Mouse (Mus musculus) lung, postnatal 0 days (tissue): ENCODE data around the gene Ciz1. TPM values are rescaled to one million over a fixed set of nuclear protein-coding genes. Genes with fewer than 3 reads are reported as not detected.

ENCODE experiments used
- ATAC-seq: fragments of 200-750 bp; cut with Nextera tagmentation; 2 replicates; pipeline ENCODE4 v1.8.0; 2017; ENCODE audit warnings: moderate library complexity
- DNase-seq: peaks from one replicate; pipeline ENCODE4 v3.0.0-alpha.2; 2016; ENCODE audit warnings: low spot score
- H3K27ac ChIP-seq: fragments of 300-500 bp; sonication (generic); 2 replicates; pipeline ENCODE4 v1.5.1; 2014; ENCODE audit warnings: antibody characterized with exemption, mild to moderate bottlenecking, low read length, mixed read lengths
- H3K27me3 ChIP-seq: fragments of 300-500 bp; sonication (generic); replicated peaks from 2 replicates; pipeline ENCODE4 v1.6.1; 2014; ENCODE audit warnings: low read length, mixed read lengths; ENCODE audit not compliant: insufficient read depth
- H3K36me3 ChIP-seq: fragments of 300-500 bp; sonication (generic); 2 replicates; pipeline ENCODE4 v1.6.1; 2014; ENCODE audit warnings: low read length, mixed read lengths; ENCODE audit not compliant: insufficient read depth
- H3K4me1 ChIP-seq: fragments of 300-500 bp; sonication (generic); 2 replicates; pipeline ENCODE4 v1.6.1; 2014; ENCODE audit warnings: antibody characterized with exemption, low read depth, low read length, mixed read lengths; ENCODE audit not compliant: insufficient read depth
- H3K4me2 ChIP-seq: fragments of 300-500 bp; sonication (generic); replicated peaks from 2 replicates; pipeline ENCODE4 v1.6.1; 2014; ENCODE audit warnings: low read depth, mild to moderate bottlenecking, low read length, moderate library complexity, mixed read lengths
- H3K4me3 ChIP-seq: fragments of 300-500 bp; sonication (generic); 2 replicates; pipeline ENCODE4 v1.5.1; 2014; ENCODE audit warnings: low read depth, low read length
- H3K9ac ChIP-seq: fragments of 300-500 bp; sonication (generic); replicated peaks from 2 replicates; pipeline ENCODE4 v1.6.1; 2014; ENCODE audit warnings: low read depth, mild to moderate bottlenecking
- H3K9me3 ChIP-seq: fragments of 300-500 bp; sonication (generic); 2 replicates; pipeline ENCODE4 v1.6.1; 2016; ENCODE audit warnings: low read length, mixed read lengths
- CTCF ChIP-seq: IDR thresholded peaks from 2 replicates; pipeline ENCODE4 v1.5.1; 2016; ENCODE audit warnings: antibody characterized with exemption, mild to moderate bottlenecking
- EP300 ChIP-seq: IDR thresholded peaks from 2 replicates; pipeline ENCODE4 v1.6.1; 2016; ENCODE audit warnings: antibody characterized with exemption, mild to moderate bottlenecking, control low read depth
- WGBS: fragments of 180-500 bp; shearing (Covaris S2); extraction: QIAGEN DNeasy Blood & Tissue Kit; methylation state at CpG from one replicate; pipeline ENCODE4 v1.1.7; 2014; 5-methylcytosine and 5-hydroxymethylcytosine counted together
- polyA plus RNA-seq: library from polyadenylated mRNA; unstranded; fragments of >200 nt; fragmentation: Nextera tagmentation; extraction: Ambion mirVana; gene quantifications from 2 replicates; pipeline ENCODE4 v1.2.1, GENCODE M21; 2015

The Ciz1 gene
- polyA plus RNA-seq, 1 experiment from 2014 or later, result 20.1 TPM

DNA sequence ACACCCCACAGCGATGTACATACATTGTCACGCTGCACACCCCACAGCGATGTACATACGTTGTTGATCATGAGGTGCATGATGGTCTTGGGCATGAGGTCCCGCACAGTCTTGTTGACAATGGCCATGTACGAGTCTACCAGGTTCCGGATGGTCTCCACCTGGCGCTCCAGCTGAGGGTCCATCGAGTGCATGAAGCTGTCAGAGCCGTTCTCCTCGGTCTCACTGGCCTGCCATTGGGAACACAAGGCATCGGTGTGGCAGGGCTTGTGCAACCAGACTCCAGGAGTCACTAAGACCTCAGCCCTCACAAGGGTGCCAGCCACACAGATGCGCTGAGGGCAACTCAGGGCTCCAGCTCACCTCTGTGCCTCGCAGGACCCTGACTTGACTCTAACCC, 37.3 kb upstream of the Ciz1 start:
- DNase-seq (no peak), ATAC-seq (no peak)
- H3K36me3 ChIP-seq, result no peaks in the 10 kb centered on the region
- H3K27ac ChIP-seq, result no peak overlapping the region
- H3K9ac ChIP-seq, result no peak overlapping the region
- no peak for TF ChIP-seq CTCF
- peaks cover 19% of the 10 kb centered on the region for H3K4me1 ChIP-seq
- no peak overlapping the region for H3K4me2 ChIP-seq
- no peaks in the 10 kb centered on the region for H3K27me3 ChIP-seq
- H3K9me3 ChIP-seq, result no peaks in the 10 kb centered on the region
- WGBS, result 77% methylated on average over 14 of the region's 14 CpGs
- no peak overlapping the region for H3K4me3 ChIP-seq

DNA sequence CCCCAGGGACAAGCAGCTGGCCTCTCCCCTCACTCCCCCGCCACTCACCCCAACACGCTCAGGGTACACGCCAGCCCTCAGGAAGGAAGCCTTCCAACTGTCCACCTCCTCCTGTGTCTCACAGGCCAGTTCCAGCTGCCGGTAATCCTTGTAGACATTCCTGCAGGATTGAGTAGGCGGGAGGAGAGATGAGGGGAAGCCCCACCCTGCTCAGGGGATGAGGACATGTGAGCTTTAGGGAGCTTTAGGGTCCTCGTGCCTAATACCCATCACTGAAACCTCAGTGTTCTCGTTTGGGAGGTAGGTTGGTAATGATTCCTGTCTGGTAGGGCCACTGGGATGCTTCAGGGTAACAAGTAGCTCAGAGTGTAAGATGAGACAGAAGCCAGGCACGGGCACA, 36.4 kb upstream of the Ciz1 start:
- peak; percentile 75 for DNase-seq
- no peaks in the 10 kb centered on the region for H3K27me3 ChIP-seq
- no peak overlapping the region for H3K4me2 ChIP-seq
- H3K9me3 ChIP-seq, result no peaks in the 10 kb centered on the region
- TF ChIP-seq CTCF, result no peak
- no peak for TF ChIP-seq EP300
- peaks cover 19% of the 10 kb centered on the region for H3K4me1 ChIP-seq
- 8% methylated on average over 7 of the region's 8 CpGs for WGBS
- no peak overlapping the region for H3K9ac ChIP-seq
- no peak overlapping the region for H3K4me3 ChIP-seq
- no peak overlapping the region for H3K27ac ChIP-seq
- no peak for ATAC-seq
- no peaks in the 10 kb centered on the region for H3K36me3 ChIP-seq

DNA sequence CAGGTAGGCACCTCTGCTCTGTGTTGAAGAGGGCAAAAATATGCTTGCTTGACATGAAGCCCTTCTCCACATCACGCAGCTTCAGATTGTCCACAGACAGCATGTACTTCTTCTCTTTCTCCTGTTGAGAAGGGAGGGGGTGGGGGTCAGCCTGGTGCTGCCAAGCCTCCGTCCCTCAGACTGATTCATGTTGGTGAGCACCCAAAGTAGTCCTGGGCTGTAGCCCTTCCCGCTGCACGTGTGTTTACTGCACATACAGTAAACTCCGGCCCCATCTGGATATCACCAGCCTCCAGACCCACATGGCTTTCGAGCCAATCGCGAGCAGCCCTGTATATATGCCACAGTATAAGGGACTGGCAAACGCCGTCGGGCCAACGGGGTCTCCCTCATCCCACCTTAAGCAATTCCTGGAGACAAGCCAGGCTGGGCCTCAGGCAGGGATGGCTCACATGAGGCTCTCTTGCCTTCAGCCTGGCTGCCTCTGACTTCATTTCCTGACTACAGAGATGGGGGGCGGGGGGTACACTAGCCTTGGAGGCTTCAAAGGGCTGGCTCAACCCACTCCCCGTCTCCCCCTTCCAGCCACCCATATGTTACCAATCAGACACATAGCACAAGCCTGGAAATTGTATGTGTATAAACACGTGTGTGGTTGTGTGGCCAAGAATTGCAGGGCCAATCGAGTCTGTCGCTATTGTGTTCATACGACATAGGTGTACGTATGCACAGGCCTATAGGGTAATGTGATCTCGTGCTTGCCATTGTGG, 35.1 kb upstream of the Ciz1 start:
- Histone ChIP-seq H3K4me1 (peaks cover 14% of the 10 kb centered on the region), H3K27me3 (no peaks in the 10 kb centered on the region), H3K27ac (peak overlapping the region; percentile 59; the same call in 1 of the 2 replicates), H3K9ac (no peak overlapping the region; the same call in 1 of the 2 replicates), H3K9me3 (no peaks in the 10 kb centered on the region), H3K4me2 (no peak overlapping the region), H3K36me3 (no peaks in the 10 kb centered on the region), H3K4me3 (no peak overlapping the region)
- DNase-seq (peak; percentile 47), ATAC-seq (peak; percentile 9)
- WGBS, result 31% methylated on average over 20 of the region's 20 CpGs
- TF ChIP-seq EP300 (no peak), CTCF (no peak)

DNA sequence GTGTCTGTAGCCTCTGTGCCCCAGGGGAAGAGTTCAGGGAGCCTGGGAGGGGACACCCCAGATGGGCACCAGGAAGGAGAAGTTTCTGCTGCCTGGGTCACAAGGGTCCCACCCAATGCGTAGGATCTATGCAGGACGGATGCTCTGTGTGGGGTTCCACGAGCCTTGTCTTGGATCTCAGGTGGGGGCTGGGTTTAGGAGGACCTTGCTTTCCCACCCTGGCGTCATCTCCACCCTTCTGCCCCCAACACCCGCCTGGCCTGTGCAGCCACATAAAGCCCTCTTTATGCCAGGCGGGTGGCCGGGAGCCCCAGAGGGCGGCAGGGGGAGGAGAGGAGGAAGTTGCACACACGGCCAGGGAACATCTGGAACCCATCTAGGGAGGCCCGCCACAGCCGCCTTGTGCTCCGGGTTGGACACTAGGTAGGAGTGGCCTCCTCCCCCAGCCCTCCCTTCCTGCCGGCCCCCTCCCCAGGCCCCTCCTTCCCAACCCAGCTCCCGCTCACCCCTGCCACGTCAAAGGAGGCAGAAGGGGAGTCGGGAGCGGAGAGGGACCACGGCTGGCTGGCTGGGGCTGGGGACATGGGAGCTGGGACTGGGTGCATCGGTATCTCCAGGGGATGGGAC, 34.2 kb upstream of the Ciz1 start:
- Histone ChIP-seq H3K9me3 (no peaks in the 10 kb centered on the region), H3K27ac (peak overlapping the region; percentile 83), H3K4me1 (peaks cover 14% of the 10 kb centered on the region; the same call in 1 of the 2 replicates), H3K4me3 (peak overlapping the region; percentile 28), H3K9ac (peak overlapping the region; percentile 48; the same call in 1 of the 2 replicates), H3K27me3 (no peaks in the 10 kb centered on the region), H3K36me3 (no peaks in the 10 kb centered on the region), H3K4me2 (peak overlapping the region; percentile 44)
- peak; percentile 95 for DNase-seq
- ATAC-seq, result peak; percentile 78
- no peak for TF ChIP-seq CTCF
- WGBS, result 3% methylated on average over 13 of the region's 19 CpGs

DNA sequence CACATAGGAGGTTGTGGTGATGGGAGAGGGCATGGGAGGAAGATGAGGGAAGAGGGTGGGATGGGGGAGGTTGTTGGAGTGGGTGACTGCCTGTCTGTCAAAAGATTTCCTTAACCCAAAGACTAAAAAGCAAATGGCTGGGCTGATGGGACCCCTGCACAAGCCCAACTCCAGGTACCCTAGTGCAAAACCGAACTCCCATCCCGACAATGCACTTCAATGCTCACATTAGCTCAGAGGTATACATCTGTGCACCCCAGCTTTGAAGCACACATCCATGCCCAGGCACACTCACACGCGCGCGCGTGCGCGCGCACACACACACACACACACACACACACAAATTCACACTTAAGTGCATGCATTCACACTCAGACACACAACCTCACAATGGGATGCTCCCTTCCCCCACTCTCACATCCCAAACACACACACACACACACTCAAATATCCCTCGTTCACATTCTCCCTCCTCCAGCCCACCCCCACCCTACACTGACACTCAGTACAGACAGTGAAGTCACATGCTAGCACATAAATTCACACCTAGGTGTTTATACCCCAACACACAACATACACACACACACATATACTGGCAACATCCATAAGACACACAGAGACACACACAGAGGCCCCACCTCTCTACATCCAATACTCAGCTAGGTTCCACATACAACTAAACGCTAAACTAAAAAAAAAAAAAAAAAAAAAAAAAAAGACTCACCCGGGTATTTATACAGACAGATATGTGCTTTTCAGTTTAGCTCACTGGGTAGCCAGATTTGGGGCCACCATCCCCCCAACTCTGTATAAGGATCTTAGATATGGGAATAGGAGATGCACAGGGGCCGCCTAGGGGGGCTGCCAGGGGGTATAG, 33.2 kb upstream of the Ciz1 start:
- peaks cover 14% of the 10 kb centered on the region; the same call in 1 of the 2 replicates for H3K4me1 ChIP-seq
- H3K4me3 ChIP-seq, result peak overlapping the region; percentile 28
- no peak for DNase-seq
- H3K36me3 ChIP-seq, result no peaks in the 10 kb centered on the region
- no peak for ATAC-seq
- peak overlapping the region; percentile 48; the same call in 1 of the 2 replicates for H3K9ac ChIP-seq
- peak overlapping the region; percentile 44 for H3K4me2 ChIP-seq
- 52% methylated on average over 14 of the region's 14 CpGs for WGBS
- no peaks in the 10 kb centered on the region for H3K27me3 ChIP-seq
- TF ChIP-seq EP300 (no peak), CTCF (no peak)
- no peaks in the 10 kb centered on the region for H3K9me3 ChIP-seq
- peak overlapping the region; percentile 83 for H3K27ac ChIP-seq
